Mouse (Mus musculus) ES-Bruce4 (cell line): ENCODE results near the gene Ucp2. TPM values are rescaled to one million over a fixed set of nuclear protein-coding genes. Genes with fewer than 3 reads are reported as not detected.

Source experiments
- H3K27ac ChIP-seq: 2 replicates; pipeline ENCODE4 v1.5.1; 2012; ENCODE audit warnings: low read length, inconsistent platforms; ENCODE audit not compliant: insufficient read depth
- H3K27me3 ChIP-seq: 2 replicates; pipeline ENCODE4 v1.6.1; 2012; ENCODE audit warnings: mild to moderate bottlenecking, low read length, inconsistent platforms; ENCODE audit not compliant: control insufficient read depth, poor library complexity, insufficient read depth, severe bottlenecking
- H3K36me3 ChIP-seq: 2 replicates; pipeline ENCODE4 v1.6.1; 2012; ENCODE audit warnings: inconsistent platforms, mild to moderate bottlenecking, low read length, moderate library complexity; ENCODE audit not compliant: control insufficient read depth, poor library complexity, insufficient read depth, severe bottlenecking
- H3K4me1 ChIP-seq: one replicate; pipeline ENCODE4 v1.8.1; 2011; ENCODE audit warnings: low read length; ENCODE audit not compliant: control insufficient read depth, insufficient read depth
- H3K4me3 ChIP-seq: 2 replicates; pipeline ENCODE4 v1.5.1; 2011; ENCODE audit warnings: low read depth, mild to moderate bottlenecking, low read length
- H3K9ac ChIP-seq: 2 replicates; pipeline ENCODE4 v1.6.1; 2012; ENCODE audit warnings: low read depth, mild to moderate bottlenecking, inconsistent platforms; ENCODE audit not compliant: poor library complexity, severe bottlenecking
- H3K9me3 ChIP-seq: replicated peaks from 2 replicates; pipeline ENCODE4 v1.6.1; 2012; ENCODE audit warnings: mild to moderate bottlenecking, low read length, inconsistent platforms; ENCODE audit not compliant: control insufficient read depth, poor library complexity, insufficient read depth, severe bottlenecking
- CTCF ChIP-seq: IDR thresholded peaks from one replicate; pipeline ENCODE4 v1.8.1; 2011; ENCODE audit warnings: low read depth, low read length
- EP300 ChIP-seq: IDR thresholded peaks from 2 replicates; pipeline ENCODE4 v1.6.1; 2011; ENCODE audit warnings: low read depth, low read length; ENCODE audit not compliant: insufficient read depth
- POLR2A ChIP-seq: IDR thresholded peaks from one replicate; pipeline ENCODE4 v1.8.1; 2011; ENCODE audit warnings: low read length; ENCODE audit not compliant: insufficient read depth
- polyA plus RNA-seq: library from polyadenylated mRNA; stranded (reverse); fragments of >200 nt; gene quantifications from 2 replicates; pipeline ENCODE4 v1.2.4, GENCODE M21; 2011; ENCODE audit warnings: low read depth; ENCODE audit not compliant: missing spikeins, insufficient read depth, insufficient read length

Ucp2 gene
- polyA plus RNA-seq, 1 experiment = 162 TPM

GRCm38 (mm10) chr7:100520204-100520603 is 27.1 kb downstream of the Ucp2 start:
- no peaks in the 10 kb centered on the region for H3K27me3 ChIP-seq
- no peak overlapping the region for H3K9ac ChIP-seq
- H3K4me3 ChIP-seq = no peak overlapping the region
- no peaks in the 10 kb centered on the region for H3K4me1 ChIP-seq
- no peaks in the 10 kb centered on the region for H3K36me3 ChIP-seq
- no peaks in the 10 kb centered on the region for H3K9me3 ChIP-seq
- TF ChIP-seq POLR2A = no peak
- no peak for TF ChIP-seq EP300
- TF ChIP-seq CTCF = no peak
- H3K27ac ChIP-seq = no peak overlapping the region

GRCm38 (mm10) chr7:100520663-100521285 is 27.6 kb downstream of the Ucp2 start:
- no peaks in the 10 kb centered on the region for H3K27me3 ChIP-seq
- no peak overlapping the region for H3K4me3 ChIP-seq

GRCm38 (mm10) chr7:100522222-100522621 is 29.1 kb downstream of the Ucp2 start:
- Histone ChIP-seq H3K4me1 (no peaks in the 10 kb centered on the region), H3K27ac (no peak overlapping the region), H3K27me3 (no peaks in the 10 kb centered on the region), H3K9me3 (no peaks in the 10 kb centered on the region), H3K4me3 (no peak overlapping the region), H3K9ac (no peak overlapping the region), H3K36me3 (no peaks in the 10 kb centered on the region)
- TF ChIP-seq POLR2A = no peak
- TF ChIP-seq EP300 = no peak
- TF ChIP-seq CTCF = peak; percentile 17

More at GRCm38 (mm10) chr7:100520663-100521285, 27.6 kb downstream of the Ucp2 start:
- H3K36me3 ChIP-seq = no peaks in the 10 kb centered on the region
- H3K4me1 ChIP-seq = no peaks in the 10 kb centered on the region
- no peak overlapping the region for H3K27ac ChIP-seq
- no peaks in the 10 kb centered on the region for H3K9me3 ChIP-seq
- H3K9ac ChIP-seq = no peak overlapping the region
- peak; percentile 97 for TF ChIP-seq CTCF
- no peak for TF ChIP-seq EP300
- no peak for TF ChIP-seq POLR2A

- Histone ChIP-seq H3K4me3 (no peak overlapping the region), H3K27me3 (no peaks in the 10 kb centered on the region), H3K4me1 (no peaks in the 10 kb centered on the region), H3K9ac (no peak overlapping the region), H3K9me3 (no peaks in the 10 kb centered on the region), H3K27ac (no peak overlapping the region), H3K36me3 (no peaks in the 10 kb centered on the region)
- TF ChIP-seq POLR2A (no peak), EP300 (no peak), CTCF (no peak)
These were observed 31.5 kb downstream of the Ucp2 start for GRCm38 (mm10) chr7:100524669-100525068.

- no peaks in the 10 kb centered on the region for H3K36me3 ChIP-seq
- H3K27ac ChIP-seq = no peak overlapping the region
- no peak overlapping the region for H3K9ac ChIP-seq
- no peaks in the 10 kb centered on the region for H3K9me3 ChIP-seq
- H3K4me3 ChIP-seq = no peak overlapping the region
- H3K27me3 ChIP-seq = no peaks in the 10 kb centered on the region
- no peaks in the 10 kb centered on the region for H3K4me1 ChIP-seq
- TF ChIP-seq CTCF = no peak
- TF ChIP-seq EP300 = no peak
- no peak for TF ChIP-seq POLR2A
These were observed 37.6 kb downstream of the Ucp2 start for GRCm38 (mm10) chr7:100530766-100531165.

- Histone ChIP-seq H3K27ac (peak overlapping the region; percentile 74), H3K4me3 (no peak overlapping the region), H3K36me3 (no peaks in the 10 kb centered on the region), H3K9me3 (no peaks in the 10 kb centered on the region), H3K9ac (peak overlapping the region; percentile 42; the same call in 1 of the 2 replicates), H3K4me1 (no peaks in the 10 kb centered on the region), H3K27me3 (no peaks in the 10 kb centered on the region)
- TF ChIP-seq POLR2A = no peak
These were observed 40.4 kb downstream of the Ucp2 start for GRCm38 (mm10) chr7:100533503-100533902.
